Mouse (Mus musculus) lung, embryonic 16.5 days (tissue): ENCODE measurements around the gene Xntrpc. TPM values are rescaled to one million over a fixed set of nuclear protein-coding genes. Genes with fewer than 3 reads are reported as not detected.
A peak's percentile ranks its signal among the peaks of the same experiment; 100 is the strongest.

Source experiments
- ATAC-seq: fragments of 200-750 bp; cut with Nextera tagmentation; 2 replicates; pipeline ENCODE4 v1.8.0; 2017; ENCODE audit warnings: low read depth, mild to moderate bottlenecking, moderate library complexity
- H3K27ac ChIP-seq: fragments of 300-500 bp; sonication (generic); 2 replicates; pipeline ENCODE4 v1.5.1; 2014; ENCODE audit warnings: mild to moderate bottlenecking, control low read depth, low read length
- H3K27me3 ChIP-seq: fragments of 300-500 bp; sonication (generic); 2 replicates; pipeline ENCODE4 v1.6.1; 2014; ENCODE audit warnings: low read depth, low read length, mixed read lengths; ENCODE audit not compliant: control insufficient read depth, insufficient read depth
- H3K36me3 ChIP-seq: fragments of 300-500 bp; sonication (generic); 2 replicates; pipeline ENCODE4 v1.6.1; 2014; ENCODE audit warnings: low read length; ENCODE audit not compliant: control insufficient read depth, insufficient read depth
- H3K4me1 ChIP-seq: fragments of 300-500 bp; sonication (generic); replicated peaks from 2 replicates; pipeline ENCODE4 v1.6.1; 2014; ENCODE audit warnings: low read length, mixed read lengths; ENCODE audit not compliant: control insufficient read depth, insufficient read depth
- H3K4me2 ChIP-seq: fragments of 300-500 bp; sonication (generic); 2 replicates; pipeline ENCODE4 v1.6.1; 2014; ENCODE audit warnings: low read depth, low read length, control low read depth
- H3K4me3 ChIP-seq: fragments of 300-500 bp; sonication (generic); 2 replicates; pipeline ENCODE4 v1.5.1; 2014; ENCODE audit warnings: mild to moderate bottlenecking, low read length, control low read depth
- H3K9ac ChIP-seq: fragments of 300-500 bp; sonication (generic); 2 replicates; pipeline ENCODE4 v1.6.1; 2014; ENCODE audit warnings: low read length, control low read depth
- H3K9me3 ChIP-seq: fragments of 300-500 bp; sonication (generic); 2 replicates; pipeline ENCODE4 v1.6.1; 2016; ENCODE audit warnings: low read length; ENCODE audit not compliant: control insufficient read depth
- WGBS: fragments of 180-500 bp; shearing (Covaris S2); extraction: QIAGEN DNeasy Blood & Tissue Kit; methylation state at CpG from one replicate; pipeline ENCODE4 v1.1.7; 2014; 5-methylcytosine and 5-hydroxymethylcytosine counted together
- polyA plus RNA-seq: library from polyadenylated mRNA; unstranded; fragments of >200 nt; fragmentation: Nextera tagmentation; extraction: Ambion mirVana; gene quantifications from 2 replicates; pipeline ENCODE4 v1.2.1, GENCODE M21; 2015

Gene Xntrpc
- polyA plus RNA-seq, 1 experiment from 2014 or later = 1.2 TPM

DNA sequence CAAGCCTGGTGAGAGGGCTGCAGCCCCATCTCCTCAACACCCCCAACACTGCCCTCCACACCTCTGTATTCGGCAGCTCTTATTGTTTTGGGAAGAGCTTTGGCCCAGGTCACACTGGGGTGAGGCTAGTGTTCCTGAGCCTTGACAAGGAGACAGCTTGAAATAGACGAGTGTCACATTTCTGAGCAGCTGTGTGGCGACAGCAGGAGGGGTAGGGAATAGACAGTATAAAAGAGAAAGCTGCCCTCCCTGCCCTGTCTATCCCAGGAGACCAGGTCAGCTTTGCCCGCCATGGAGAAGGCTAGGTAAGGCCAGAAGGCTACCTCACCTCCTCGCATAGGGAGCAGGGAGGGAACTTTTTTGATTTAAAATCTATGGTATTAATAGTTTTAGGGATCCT lies 36.0 kb downstream of the Xntrpc start, which contains the start of gene Art1:
Gene Art1, plus strand, starts transcription at position 257 of the 400 bp plus-strand sequence.
- H3K4me2 ChIP-seq = peak within 1 kb of the TSS; percentile 57; the same call in 1 of the 2 replicates
- H3K27ac ChIP-seq = no peak within 1 kb of the TSS
- no peak for ATAC-seq
- H3K4me3 ChIP-seq = no peak within 1 kb of the TSS
- H3K9ac ChIP-seq = no peak within 1 kb of the TSS
- peaks cover 17% of the 10 kb centered on the region for H3K4me1 ChIP-seq
- WGBS = 57% methylated on average over 5 of the region's 5 CpGs
- no peaks in the 10 kb centered on the region for H3K9me3 ChIP-seq
- H3K27me3 ChIP-seq = no peaks in the 10 kb centered on the region
- no peaks in the 10 kb centered on the region for H3K36me3 ChIP-seq

DNA sequence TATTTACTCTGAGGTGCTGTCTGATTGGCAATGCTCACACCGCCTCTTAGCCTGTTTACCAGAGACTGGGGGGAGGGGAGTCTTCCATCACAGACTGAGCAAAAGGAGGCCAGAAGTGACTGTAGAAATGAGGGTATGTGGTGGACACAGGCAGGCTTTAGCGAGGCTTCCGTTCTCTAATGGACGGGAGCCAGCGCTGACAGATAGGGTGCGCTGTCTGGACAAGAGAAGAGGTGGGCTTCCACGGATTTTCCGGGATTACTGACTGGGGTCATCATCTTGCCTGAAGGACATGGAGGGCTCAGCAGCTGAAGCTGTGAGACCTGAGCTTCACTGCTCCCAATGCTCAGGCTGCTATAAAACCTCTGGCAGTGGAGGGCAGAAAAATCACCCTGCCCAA lies 36.7 kb downstream of the Xntrpc start:
- H3K4me1 ChIP-seq = peaks cover 22% of the 10 kb centered on the region
- ATAC-seq = no peak
- no peak overlapping the region for H3K9ac ChIP-seq
- WGBS = 41% methylated on average over 8 of the region's 8 CpGs
- no peak overlapping the region for H3K4me3 ChIP-seq
- no peaks in the 10 kb centered on the region for H3K9me3 ChIP-seq
- no peaks in the 10 kb centered on the region for H3K36me3 ChIP-seq
- H3K4me2 ChIP-seq = no peak overlapping the region
- no peak overlapping the region for H3K27ac ChIP-seq
- no peaks in the 10 kb centered on the region for H3K27me3 ChIP-seq

DNA sequence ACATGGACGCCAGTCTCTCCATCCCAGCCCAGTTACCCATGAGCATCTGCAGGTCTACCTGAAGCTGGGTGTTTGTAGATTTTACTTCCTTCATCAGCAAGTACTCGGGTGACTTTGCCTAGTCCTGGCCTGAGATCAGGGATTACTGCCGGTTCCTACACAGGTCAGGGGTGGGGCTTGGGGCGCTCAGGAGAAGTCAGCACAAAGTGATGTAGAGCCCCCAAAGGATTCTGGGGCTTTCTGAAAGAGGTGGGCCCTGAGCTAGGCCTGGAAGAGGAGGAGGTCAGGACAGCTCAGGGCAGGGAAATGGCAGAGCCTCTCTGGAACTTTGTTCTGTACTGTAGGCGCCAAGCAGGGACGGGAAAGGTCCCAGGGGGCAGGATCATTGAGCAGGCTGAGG lies 37.2 kb downstream of the Xntrpc start:
- 36% methylated on average over 6 of the region's 6 CpGs for WGBS
- Histone ChIP-seq H3K36me3 (no peaks in the 10 kb centered on the region), H3K9me3 (no peaks in the 10 kb centered on the region), H3K9ac (no peak overlapping the region), H3K4me3 (no peak overlapping the region), H3K27me3 (no peaks in the 10 kb centered on the region), H3K4me1 (peaks cover 22% of the 10 kb centered on the region), H3K4me2 (no peak overlapping the region), H3K27ac (no peak overlapping the region)
- no peak for ATAC-seq

DNA sequence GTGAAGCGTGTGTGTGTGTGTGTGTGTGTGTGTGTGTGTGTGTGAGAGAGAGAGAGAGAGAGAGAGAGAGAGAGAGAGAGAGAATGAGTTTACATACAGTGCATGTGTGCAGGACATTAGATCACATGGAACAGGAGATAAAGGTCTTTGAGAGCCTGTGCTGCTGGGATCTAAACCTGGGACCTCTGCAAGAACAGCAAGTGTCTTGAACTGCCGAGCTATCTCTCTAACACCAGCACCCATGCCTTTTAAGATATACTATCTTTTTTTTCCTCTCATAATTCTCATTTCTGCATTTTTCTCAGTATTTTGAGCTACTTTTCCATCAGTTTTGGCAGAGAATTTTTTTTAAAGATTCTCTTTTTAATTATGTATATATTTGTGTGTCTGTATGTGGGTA lies 38.0 kb downstream of the Xntrpc start:
- WGBS = 72% methylated on average over 2 of the region's 2 CpGs
- no peak for ATAC-seq
- Histone ChIP-seq H3K4me1 (peaks cover 22% of the 10 kb centered on the region), H3K36me3 (no peaks in the 10 kb centered on the region), H3K9ac (no peak overlapping the region), H3K4me3 (no peak overlapping the region), H3K27me3 (no peaks in the 10 kb centered on the region), H3K27ac (no peak overlapping the region), H3K4me2 (no peak overlapping the region), H3K9me3 (no peaks in the 10 kb centered on the region)

DNA sequence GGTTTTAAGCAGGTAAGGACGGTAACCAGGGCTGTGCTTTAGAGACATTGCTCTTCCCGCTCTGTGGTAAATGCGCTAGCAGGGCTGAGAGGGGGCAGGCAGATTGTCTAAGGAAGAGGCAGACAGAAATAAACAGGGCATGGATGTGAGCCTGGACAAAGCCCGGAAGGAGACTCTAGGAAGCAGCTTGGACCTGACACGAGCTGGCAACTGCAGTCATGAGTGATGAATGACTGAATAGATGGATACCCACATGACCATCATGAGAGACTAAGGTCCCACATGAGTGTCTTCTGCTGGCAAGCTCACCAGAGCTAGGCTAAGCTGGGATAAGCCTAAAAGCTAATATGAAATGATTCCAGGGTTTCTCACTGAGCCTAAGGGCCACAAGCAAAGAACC lies 38.6 kb downstream of the Xntrpc start:
- Histone ChIP-seq H3K4me1 (peaks cover 22% of the 10 kb centered on the region), H3K9ac (no peak overlapping the region)
- WGBS = 49% methylated on average over 5 of the region's 5 CpGs

DNA sequence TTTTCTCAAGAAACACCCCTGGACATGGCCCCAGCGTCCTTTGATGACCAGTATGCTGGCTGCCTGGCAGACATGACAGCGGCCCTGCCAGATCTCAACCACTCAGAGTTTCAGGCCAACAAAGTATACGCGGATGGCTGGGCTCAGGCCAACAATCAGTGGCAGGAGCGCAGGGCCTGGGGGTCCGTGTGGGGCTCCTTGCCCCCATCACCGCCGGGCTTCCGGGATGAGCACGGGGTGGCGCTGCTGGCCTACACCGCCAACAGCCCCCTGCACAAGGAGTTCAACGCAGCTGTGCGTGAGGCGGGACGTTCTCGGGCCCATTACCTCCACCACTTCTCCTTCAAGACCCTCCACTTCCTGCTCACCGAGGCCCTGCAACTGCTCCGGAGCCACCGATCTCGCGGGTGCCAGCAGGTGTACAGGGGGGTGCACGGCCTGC lies 41.2 kb downstream of the Xntrpc start:
- peak; percentile 37 for ATAC-seq
- Histone ChIP-seq H3K9ac (peak overlapping the region; percentile 63), H3K27me3 (no peaks in the 10 kb centered on the region), H3K4me1 (peaks cover 5% of the 10 kb centered on the region; the same call in 1 of the 2 replicates), H3K36me3 (no peaks in the 10 kb centered on the region), H3K4me2 (peak overlapping the region; percentile 67), H3K9me3 (no peaks in the 10 kb centered on the region), H3K4me3 (peak overlapping the region; percentile 38), H3K27ac (no peak overlapping the region)
- 14% methylated on average over 23 of the region's 23 CpGs for WGBS

More for the DNA sequence above, 38.6 kb downstream of the Xntrpc start:
- no peaks in the 10 kb centered on the region for H3K27me3 ChIP-seq
- H3K36me3 ChIP-seq = no peaks in the 10 kb centered on the region
- H3K27ac ChIP-seq = no peak overlapping the region
- no peak overlapping the region for H3K4me3 ChIP-seq
- peak; percentile 42; the same call in 1 of the 2 replicates for ATAC-seq
- no peaks in the 10 kb centered on the region for H3K9me3 ChIP-seq
- H3K4me2 ChIP-seq = no peak overlapping the region

DNA sequence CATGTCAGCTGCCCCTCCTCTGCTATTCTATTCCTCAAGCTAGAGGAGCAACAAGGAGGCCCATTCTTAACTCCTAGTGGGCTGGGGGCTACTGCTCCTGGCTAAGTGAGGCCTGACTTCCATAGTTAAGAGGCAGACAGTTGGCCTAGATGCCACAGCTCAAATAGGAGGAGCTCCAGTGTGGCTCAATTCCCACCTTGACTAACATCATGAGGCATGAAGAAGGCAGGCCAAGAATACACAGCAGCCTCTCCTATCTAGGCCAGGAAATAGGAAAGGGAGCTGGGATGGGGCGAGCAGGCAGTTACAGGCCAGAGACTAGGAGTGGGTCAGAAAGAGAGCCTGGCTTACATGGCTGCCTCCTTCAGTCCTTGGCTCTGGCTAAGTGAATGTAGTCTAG lies 42.7 kb downstream of the Xntrpc start:
- Histone ChIP-seq H3K4me3 (no peak overlapping the region), H3K9me3 (no peaks in the 10 kb centered on the region), H3K4me2 (no peak overlapping the region)

DNA sequence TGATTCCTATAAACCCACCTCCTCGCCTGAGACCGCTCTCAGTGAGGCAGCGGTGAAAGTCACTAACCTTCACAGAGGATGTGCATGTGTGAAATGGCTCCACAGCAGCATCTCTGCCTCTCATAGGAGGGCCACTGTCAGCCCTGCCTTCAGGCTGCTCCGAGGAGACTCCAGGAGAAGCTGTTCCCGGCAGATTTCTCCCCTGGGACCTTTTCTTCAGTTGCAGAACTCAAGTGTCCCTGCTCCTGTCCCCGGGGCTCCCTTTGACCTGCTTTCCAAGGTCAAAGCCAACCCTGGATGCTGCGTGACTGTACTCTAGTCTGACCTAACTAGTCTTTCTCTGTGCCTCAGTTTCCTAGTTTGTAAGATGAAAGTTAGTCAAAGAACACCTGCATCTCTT lies 43.7 kb downstream of the Xntrpc start, which contains the start of gene Art5:
Gene Art5, minus strand, starts transcription at position 319 of the 400 bp plus-strand sequence.
- Histone ChIP-seq H3K4me2 (no peak within 1 kb of the TSS), H3K4me3 (no peak within 1 kb of the TSS), H3K4me1 (peaks cover 5% of the 10 kb centered on the region; the same call in 1 of the 2 replicates), H3K27ac (no peak within 1 kb of the TSS), H3K9ac (no peak within 1 kb of the TSS), H3K27me3 (no peaks in the 10 kb centered on the region), H3K9me3 (no peaks in the 10 kb centered on the region), H3K36me3 (no peaks in the 10 kb centered on the region)
- 69% methylated on average over 7 of the region's 7 CpGs for WGBS
- no peak for ATAC-seq

More for the DNA sequence above, 42.7 kb downstream of the Xntrpc start:
- ATAC-seq = no peak
- Histone ChIP-seq H3K27ac (no peak overlapping the region), H3K36me3 (no peaks in the 10 kb centered on the region), H3K9ac (no peak overlapping the region), H3K27me3 (no peaks in the 10 kb centered on the region), H3K4me1 (peaks cover 5% of the 10 kb centered on the region; the same call in 1 of the 2 replicates)
- WGBS = 83% methylated on average over 1 of the region's 1 CpGs

DNA sequence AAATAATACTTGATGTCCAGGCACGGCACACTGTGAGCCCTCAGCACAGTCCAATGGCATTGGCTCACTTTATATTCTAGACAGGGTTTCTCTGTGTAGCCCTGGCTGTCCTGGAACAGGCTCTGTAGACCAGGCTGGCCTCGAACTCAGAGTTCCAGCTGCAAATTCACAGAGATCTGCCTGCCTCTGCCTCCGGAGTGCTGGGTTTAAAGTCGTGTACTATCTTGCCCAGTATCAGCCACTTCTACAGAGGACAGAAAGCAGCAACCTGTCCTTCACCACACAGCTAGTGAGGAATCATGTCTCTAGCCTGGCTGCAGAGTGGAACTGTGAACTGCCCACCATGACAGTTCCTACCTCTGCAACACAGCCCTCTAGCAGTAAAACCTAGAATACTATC lies 44.2 kb downstream of the Xntrpc start:
- Histone ChIP-seq H3K9me3 (no peaks in the 10 kb centered on the region), H3K4me2 (no peak overlapping the region), H3K36me3 (no peaks in the 10 kb centered on the region), H3K9ac (no peak overlapping the region), H3K4me3 (no peak overlapping the region), H3K27ac (no peak overlapping the region), H3K4me1 (peaks cover 5% of the 10 kb centered on the region; the same call in 1 of the 2 replicates), H3K27me3 (no peaks in the 10 kb centered on the region)
- ATAC-seq = no peak
- 77% methylated on average over 4 of the region's 4 CpGs for WGBS
